ENCODE assay signal across 15 mouse cellular contexts in the genomic region with DNA sequence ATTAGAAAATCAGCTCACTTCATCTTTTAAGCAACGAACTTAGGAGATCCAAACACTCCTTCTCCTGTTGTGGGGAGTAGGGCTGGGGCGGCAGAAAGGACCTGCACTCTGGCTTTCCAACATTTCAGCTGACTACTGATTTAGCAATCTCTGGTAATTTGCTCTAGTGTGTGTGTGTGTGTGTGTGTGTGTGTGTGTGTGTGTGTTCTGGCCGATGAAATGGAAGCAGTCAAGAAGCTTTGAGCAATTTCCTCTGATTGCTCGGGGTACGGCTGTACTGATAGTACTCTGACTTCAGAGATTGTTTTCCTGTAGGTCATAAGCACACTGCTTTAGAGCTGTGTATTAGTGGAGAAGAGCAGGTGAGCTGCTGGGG. TPM values are rescaled to one million over a fixed set of nuclear protein-coding genes. Genes with fewer than 3 reads are reported as not detected.
A peak's percentile ranks its signal among the peaks of the same experiment; 100 is the strongest.
DNase-seq lines count a peak whose midpoint lies in the region; ATAC-seq lines count a peak whose summit lies in the region.
"Had no signal": no experiment of that assay in that cellular context is flagged by ENCODE, and none has a peak within 500 bp of the region (broad histone marks: within the 10 kb centered on the region; RNA-seq: fewer than 3 reads in every experiment).

No protein-coding gene starts in this region.

- DNase-seq in adrenal gland, postnatal 10 days: peak; percentile 20
- DNase-seq in adrenal gland, adult 18-20 months (ENCODE audit: low spot score in 2 of 2): no peak
- DNase-seq in heart, adult 8-10 months (ENCODE audit: low spot score): peak; percentile 47
- no peak for DNase-seq in heart, embryonic 10.5 days (ENCODE audit: low spot score)
- DNase-seq in midbrain, embryonic 10.5 days (ENCODE audit: low spot score): no peak
- DNase-seq in hindbrain, embryonic 11.5 days (ENCODE audit: low spot score): no peak
- DNase-seq: adrenal gland, postnatal 36 days; cerebellum, adult 11 months; spleen, adult 18-20 months had no signal

- no peak overlapping the region for H3K4me3 ChIP-seq in heart, embryonic 10.5 days
- H3K4me3 ChIP-seq in midbrain, embryonic 15.5 days: no peak overlapping the region
- H3K4me3 ChIP-seq in midbrain, embryonic 10.5 days: no peak overlapping the region
- no peak overlapping the region for H3K4me3 ChIP-seq in hindbrain, embryonic 11.5 days (ENCODE audit: low read depth, low read length)
- H3K4me3 ChIP-seq: embryonic facial prominence, embryonic 10.5 days; hindbrain, embryonic 10.5 days; neural tube, embryonic 12.5 days had no signal

- H3K27me3 ChIP-seq in heart, embryonic 10.5 days (ENCODE audit: insufficient read depth, poor library complexity, severe bottlenecking): peaks cover 35% of the 10 kb centered on the region; the same call in 1 of the 2 replicates
- H3K27me3 ChIP-seq in midbrain, embryonic 15.5 days (replicated peaks): no peaks in the 10 kb centered on the region
- H3K27me3 ChIP-seq in midbrain, embryonic 10.5 days (ENCODE audit: low read depth, poor library complexity, severe bottlenecking): peaks cover 78% of the 10 kb centered on the region
- H3K27me3 ChIP-seq in hindbrain, embryonic 11.5 days (ENCODE audit: control insufficient read depth, insufficient read depth, low read length): peaks cover 2% of the 10 kb centered on the region; the same call in 1 of the 2 replicates
- H3K27me3 ChIP-seq: neural tube, embryonic 12.5 days had no signal

- H3K4me1 ChIP-seq in heart, embryonic 10.5 days: no peaks in the 10 kb centered on the region
- no peaks in the 10 kb centered on the region for H3K4me1 ChIP-seq in midbrain, embryonic 15.5 days
- no peaks in the 10 kb centered on the region for H3K4me1 ChIP-seq in midbrain, embryonic 10.5 days
- H3K4me1 ChIP-seq in hindbrain, embryonic 11.5 days (replicated peaks; ENCODE audit: control insufficient read depth, insufficient read depth, low read length): no peaks in the 10 kb centered on the region
- H3K4me1 ChIP-seq: embryonic facial prominence, embryonic 10.5 days; hindbrain, embryonic 10.5 days; neural tube, embryonic 12.5 days had no signal

- H3K4me2 ChIP-seq in midbrain, embryonic 15.5 days: no peak overlapping the region
- H3K4me2 ChIP-seq in hindbrain, embryonic 11.5 days (replicated peaks; ENCODE audit: low read depth, low read length): no peak overlapping the region
- H3K4me2 ChIP-seq: neural tube, embryonic 12.5 days had no signal

- H3K27ac ChIP-seq in heart, embryonic 10.5 days: no peak overlapping the region
- H3K27ac ChIP-seq in midbrain, embryonic 15.5 days: peak overlapping the region; percentile 42
- no peak overlapping the region for H3K27ac ChIP-seq in midbrain, embryonic 10.5 days (replicated peaks)
- H3K27ac ChIP-seq in hindbrain, embryonic 11.5 days (ENCODE audit: low read depth, low read length): no peak overlapping the region
- H3K27ac ChIP-seq: embryonic facial prominence, embryonic 10.5 days; hindbrain, embryonic 10.5 days; neural tube, embryonic 12.5 days had no signal

- WGBS in heart, embryonic 10.5 days: 36% methylated on average over 5 of the region's 5 CpGs
- WGBS in midbrain, embryonic 15.5 days: 77% methylated on average over 5 of the region's 5 CpGs
- WGBS in midbrain, embryonic 10.5 days: 89% methylated on average over 5 of the region's 5 CpGs
- WGBS in hindbrain, embryonic 11.5 days: 85% methylated on average over 5 of the region's 5 CpGs

- H3K36me3 ChIP-seq in heart, embryonic 10.5 days: no peaks in the 10 kb centered on the region
- H3K36me3 ChIP-seq in midbrain, embryonic 15.5 days (replicated peaks): no peaks in the 10 kb centered on the region
- H3K36me3 ChIP-seq in midbrain, embryonic 10.5 days: 0 out of 2 replicates have a peak, but pooled peaks cover 1% of the 10 kb centered on the region
- no peaks in the 10 kb centered on the region for H3K36me3 ChIP-seq in hindbrain, embryonic 11.5 days (ENCODE audit: control insufficient read depth, insufficient read depth, low read length)
- H3K36me3 ChIP-seq: hindbrain, embryonic 10.5 days; neural tube, embryonic 12.5 days had no signal

- H3K9ac ChIP-seq in midbrain, embryonic 15.5 days: no peak overlapping the region
- no peak overlapping the region for H3K9ac ChIP-seq in hindbrain, embryonic 11.5 days (ENCODE audit: low read depth, low read length)
- H3K9ac ChIP-seq: neural tube, embryonic 12.5 days had no signal

- no peak for ATAC-seq in midbrain, embryonic 15.5 days (replicated peaks)
- ATAC-seq in megakaryocyte progenitor cell, adult 5-6 weeks (replicated peaks; ENCODE audit: poor library complexity): peak; percentile 42; the same call in 1 of the 2 replicates
- no peak for ATAC-seq in hindbrain, embryonic 11.5 days (ENCODE audit: low FRiP score)

- no peaks in the 10 kb centered on the region for H3K9me3 ChIP-seq in heart, embryonic 10.5 days
- no peaks in the 10 kb centered on the region for H3K9me3 ChIP-seq in midbrain, embryonic 15.5 days
- no peaks in the 10 kb centered on the region for H3K9me3 ChIP-seq in midbrain, embryonic 10.5 days (replicated peaks)
- H3K9me3 ChIP-seq in hindbrain, embryonic 11.5 days (ENCODE audit: control insufficient read depth, low read length): no peaks in the 10 kb centered on the region
- H3K9me3 ChIP-seq: embryonic facial prominence, embryonic 10.5 days; hindbrain, embryonic 10.5 days; neural tube, embryonic 12.5 days had no signal

RNA-seq across cellular contexts. Expression of a gene that starts 53.5 kb away (rescaled TPM):
- total RNA-seq in adrenal gland, postnatal 10 days (2021): under 1 TPM; 0.15 to 0.21 TPM
- under 1 TPM; 0.19 to 0.23 TPM for total RNA-seq in adrenal gland, adult 18-20 months (2021)
- under 1 TPM; 0.16 to 0.38 (median 0.18) TPM for total RNA-seq in heart, adult 8-10 months (2022)
- 0.03 and 0.06 TPM in 2 replicates for polyA plus RNA-seq in heart, embryonic 10.5 days (2016; fragmentation: Nextera tagmentation; extraction: Ambion mirVana)
- polyA plus RNA-seq in midbrain, embryonic 15.5 days (2015; fragmentation: Nextera tagmentation; extraction: Ambion mirVana): 0.18 and 0.26 TPM in 2 replicates
- 0.02 and 0.06 TPM in 2 replicates for polyA plus RNA-seq in midbrain, embryonic 10.5 days (2016; fragmentation: Nextera tagmentation; extraction: Ambion mirVana)
- not detected in 2 replicates for total RNA-seq in megakaryocyte progenitor cell, adult 5-6 weeks (2015)
- total RNA-seq in megakaryocyte progenitor cell, adult 5-6 weeks (2017): not detected in 2 replicates
- polyA plus RNA-seq in hindbrain, embryonic 11.5 days (2014; fragmentation: Nextera tagmentation; extraction: Ambion mirVana): 0.03 TPM in 1 of 2 replicates, not detected in the other
- polyA plus RNA-seq: limb, embryonic 11.5 days had no signal

Comparison
In these comparisons a context has a peak if more than half of its experiments do, and no peak if none do; other contexts are left out.
1. DNase-seq: peak in adrenal gland, postnatal 10 days (single experiment) and heart, adult 8-10 months (single experiment); none in adrenal gland, adult 18-20 months (0 of 2), heart, embryonic 10.5 days (single experiment), midbrain, embryonic 10.5 days (single experiment) and hindbrain, embryonic 11.5 days (single experiment).